Mouse (Mus musculus): ENCODE data around the gene Midn.
A peak's percentile ranks its signal among the peaks of the same experiment; 100 is the strongest.

The Midn gene

GRCm38 (mm10) chr10:80147719-80148601, at the start of gene Midn:
Gene Midn, plus strand, starts transcription at chr10:80148272.
- peak; percentile 86 for DNase-seq

- DNase-seq, result no peak
These were observed 49.4 kb upstream of the Midn start for GRCm38 (mm10) chr10:80098630-80099029.

GRCm38 (mm10) chr10:80100982-80101381, 47.1 kb upstream of the Midn start:
- no peak for DNase-seq

- DNase-seq, result peak; percentile 94
These were observed 45.7 kb upstream of the Midn start for GRCm38 (mm10) chr10:80102216-80102915.

GRCm38 (mm10) chr10:80103032-80103431, 45.0 kb upstream of the Midn start:
- DNase-seq, result no peak

GRCm38 (mm10) chr10:80104181-80104580, 43.9 kb upstream of the Midn start:
- no peak for DNase-seq

- no peak for DNase-seq
These were observed 42.6 kb upstream of the Midn start, which contains the start of gene Sbno2 for GRCm38 (mm10) chr10:80105460-80105859. Gene Sbno2, minus strand, starts transcription at chr10:80105571.

GRCm38 (mm10) chr10:80105926-80106325, 42.1 kb upstream of the Midn start:
- no peak for DNase-seq

- DNase-seq, result no peak
These were observed 40.4 kb upstream of the Midn start for GRCm38 (mm10) chr10:80107678-80108077.

GRCm38 (mm10) chr10:80114341-80115284, 33.5 kb upstream of the Midn start:
- peak; percentile 95 for DNase-seq

- DNase-seq, result peak; percentile 100
These were observed 32.7 kb upstream of the Midn start, which contains the start of gene Stk11 for GRCm38 (mm10) chr10:80115290-80115943. Gene Stk11, plus strand, starts transcription at chr10:80115803.

GRCm38 (mm10) chr10:80115944-80116335, 32.1 kb upstream of the Midn start:
- peak; percentile 50 for DNase-seq

- peak; percentile 26 for DNase-seq
These were observed 31.5 kb upstream of the Midn start for GRCm38 (mm10) chr10:80116563-80116926.

- DNase-seq, result peak; percentile 40
These were observed 31.0 kb upstream of the Midn start for GRCm38 (mm10) chr10:80116927-80117691.

GRCm38 (mm10) chr10:80117736-80118135, 30.3 kb upstream of the Midn start:
- no peak for DNase-seq

- no peak for DNase-seq
These were observed 29.5 kb upstream of the Midn start for GRCm38 (mm10) chr10:80118552-80118951.

GRCm38 (mm10) chr10:80120146-80120545, 27.9 kb upstream of the Midn start:
- DNase-seq, result no peak

GRCm38 (mm10) chr10:80121639-80122038, 26.4 kb upstream of the Midn start:
- no peak for DNase-seq

- no peak for DNase-seq
These were observed 24.0 kb upstream of the Midn start for GRCm38 (mm10) chr10:80123932-80124562.

GRCm38 (mm10) chr10:80127920-80128319, 20.2 kb upstream of the Midn start:
- no peak for DNase-seq

- no peak for DNase-seq
These were observed 18.2 kb upstream of the Midn start for GRCm38 (mm10) chr10:80129846-80130245.
